Mouse (Mus musculus) spleen, postnatal 14 days (tissue): Measurements from ENCODE around the gene Olfr161.
"Not testable (repeated sequence)": the region's sequence is repeated elsewhere in the genome, so short reads cannot be mapped to it uniquely, and the experiment has no call there.

ENCODE experiments used
- DNase-seq, 2 experiments: peaks; one replicate each; pipeline ENCODE4 v3.0.0; 2021 to 2022; ENCODE audit warnings: low spot score in 2 of 2

Gene Olfr161

DNA sequence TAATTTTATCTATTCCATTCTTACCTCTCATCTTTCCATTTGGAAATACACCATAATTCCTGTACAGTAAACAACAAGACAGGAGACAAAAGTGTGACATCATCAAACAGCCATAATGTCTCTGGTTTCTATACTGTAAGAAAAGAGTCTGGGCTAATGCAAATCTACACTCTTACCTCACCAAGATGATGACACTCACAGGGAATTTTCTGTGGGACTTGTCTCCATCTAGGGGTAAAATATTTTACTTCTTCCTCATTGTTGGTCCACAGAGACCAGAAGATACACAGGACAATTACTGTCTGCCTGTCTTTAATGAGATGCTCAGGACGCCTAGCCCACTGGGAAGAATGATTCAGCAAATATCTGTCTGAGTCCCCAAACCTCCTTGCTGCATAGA lies at the start of gene Olfr161:
TSS of gene Olfr161 (plus strand) at position 352 of the 400 bp plus-strand sequence.
- no peak for DNase-seq

DNA sequence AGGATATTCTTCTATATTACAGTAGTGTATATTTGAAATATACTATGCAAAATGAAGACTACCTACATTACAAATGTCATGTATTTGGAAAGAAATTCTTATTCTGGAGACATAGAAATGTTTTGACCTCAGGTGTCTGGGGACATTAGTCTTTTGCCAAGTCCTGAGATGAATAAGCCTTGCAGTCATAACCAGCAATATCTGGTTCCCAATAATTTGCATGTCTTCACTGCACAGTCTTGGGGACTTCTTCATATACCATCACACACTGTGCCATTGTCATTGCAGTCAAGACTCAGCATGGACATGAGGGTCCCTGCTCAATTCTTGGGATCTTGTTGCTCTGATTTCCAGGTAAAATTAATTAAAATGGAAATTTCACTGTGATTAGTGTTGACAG lies 27.3 kb upstream of the Olfr161 start:
- no peak for DNase-seq

- not testable (repeated sequence) for DNase-seq
Measured at GRCm38 (mm10) chr16:3577658-3578057, 13.2 kb upstream of the Olfr161 start.

GRCm38 (mm10) chr16:3578227-3578848 lies 12.5 kb upstream of the Olfr161 start:
- DNase-seq: not testable (repeated sequence)

DNA sequence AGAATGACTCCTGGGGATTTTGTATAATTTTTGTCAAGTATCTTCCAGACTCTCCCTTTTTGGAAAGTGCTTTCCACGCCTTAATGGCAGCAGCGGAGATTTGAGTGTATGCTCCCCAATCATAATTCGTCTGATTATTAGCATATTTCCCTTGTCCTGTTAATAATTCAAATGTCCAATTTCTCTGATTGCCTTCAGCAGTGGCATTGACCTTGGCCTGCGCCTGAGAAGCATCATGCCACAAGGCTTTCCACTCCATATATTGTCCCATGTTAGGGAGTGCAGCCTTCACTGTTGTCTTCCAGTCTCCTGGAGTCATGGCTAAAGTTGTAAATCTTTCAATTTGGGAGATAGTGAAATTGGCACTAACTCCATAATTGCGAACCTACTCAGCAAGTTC lies 40.5 kb downstream of the Olfr161 start:
- not testable (repeated sequence) for DNase-seq

GRCm38 (mm10) chr16:3632572-3633361 lies 41.9 kb downstream of the Olfr161 start:
- DNase-seq: not testable (repeated sequence)
